Mouse (Mus musculus): Measurements from ENCODE around the gene Serpini1. TPM values are rescaled to one million over a fixed set of nuclear protein-coding genes. Genes with fewer than 3 reads are reported as not detected.

Gene Serpini1
- polyA plus RNA-seq, 2 experiments: 3.0 to 5.1 TPM

- no peak overlapping the region for H3K27ac ChIP-seq (replicated peaks; ENCODE audit: low read depth, low read length)
- no peaks in the 10 kb centered on the region for H3K4me1 ChIP-seq (ENCODE audit: control insufficient read depth, insufficient read depth, low read length)
- no peak for ATAC-seq (ENCODE audit: low FRiP score, low read depth)
- H3K9ac ChIP-seq (ENCODE audit: low read depth, low read length, severe bottlenecking): no peak overlapping the region
- peaks cover 22% of the 10 kb centered on the region for H3K36me3 ChIP-seq (ENCODE audit: control insufficient read depth, insufficient read depth, low read length)
- H3K9me3 ChIP-seq (ENCODE audit: control insufficient read depth, low read length): no peaks in the 10 kb centered on the region
- H3K4me3 ChIP-seq (replicated peaks; ENCODE audit: low read length): no peak overlapping the region
- DNase-seq (ENCODE audit: low spot score): no peak
- 88% methylated on average over 3 of the region's 3 CpGs for WGBS
- H3K4me2 ChIP-seq (replicated peaks; ENCODE audit: low read depth, low read length, severe bottlenecking): no peak overlapping the region
- TF ChIP-seq POLR2A (IDR thresholded peaks at IDR 0.05; ENCODE audit: borderline replicate concordance, extremely low read depth, insufficient read depth, insufficient read length): no peak
- no peaks in the 10 kb centered on the region for H3K27me3 ChIP-seq (ENCODE audit: control insufficient read depth, insufficient read depth, low read length)
Measured at GRCm38 (mm10) chr3:75534045-75534834, 23.1 kb upstream of the Serpini1 start.

GRCm38 (mm10) chr3:75541259-75541658 is 16.1 kb upstream of the Serpini1 start:
- WGBS: 89% methylated on average over 4 of the region's 4 CpGs

GRCm38 (mm10) chr3:75542852-75543251 is 14.5 kb upstream of the Serpini1 start:
- whole genome bisulfite sequencing: 90% methylated on average over 3 of the region's 3 CpGs
- ATAC-seq (ENCODE audit: low FRiP score, low read depth): no peak

More at GRCm38 (mm10) chr3:75541259-75541658, 16.1 kb upstream of the Serpini1 start:
- TF ChIP-seq POLR2A (IDR thresholded peaks at IDR 0.05; ENCODE audit: borderline replicate concordance, extremely low read depth, insufficient read depth, insufficient read length): no peak
- Histone ChIP-seq H3K36me3 (ENCODE audit: control insufficient read depth, insufficient read depth, low read length) (peaks cover 22% of the 10 kb centered on the region), H3K4me1 (ENCODE audit: control insufficient read depth, insufficient read depth, low read length) (no peaks in the 10 kb centered on the region), H3K27ac (replicated peaks; ENCODE audit: low read depth, low read length) (no peak overlapping the region), H3K4me2 (replicated peaks; ENCODE audit: low read depth, low read length, severe bottlenecking) (no peak overlapping the region), H3K9me3 (ENCODE audit: control insufficient read depth, low read length) (no peaks in the 10 kb centered on the region), H3K27me3 (ENCODE audit: control insufficient read depth, insufficient read depth, low read length) (no peaks in the 10 kb centered on the region), H3K9ac (ENCODE audit: low read depth, low read length, severe bottlenecking) (no peak overlapping the region), H3K4me3 (replicated peaks; ENCODE audit: low read length) (no peak overlapping the region)
- no peak for ATAC-seq (ENCODE audit: low FRiP score, low read depth)
- no peak for DNase-seq (ENCODE audit: low spot score)

GRCm38 (mm10) chr3:75544287-75544686 is 13.1 kb upstream of the Serpini1 start:
- ATAC-seq (ENCODE audit: low FRiP score, low read depth) (no peak), DNase-seq (ENCODE audit: low spot score) (no peak)
- peaks cover 6% of the 10 kb centered on the region; the same call in 1 of the 2 replicates for H3K36me3 ChIP-seq (ENCODE audit: control insufficient read depth, insufficient read depth, low read length)
- no peak overlapping the region for H3K27ac ChIP-seq (replicated peaks; ENCODE audit: low read depth, low read length)
- no peak overlapping the region for H3K4me2 ChIP-seq (replicated peaks; ENCODE audit: low read depth, low read length, severe bottlenecking)
- H3K4me3 ChIP-seq (replicated peaks; ENCODE audit: low read length): no peak overlapping the region
- no peak overlapping the region for H3K9ac ChIP-seq (ENCODE audit: low read depth, low read length, severe bottlenecking)
- no peaks in the 10 kb centered on the region for H3K4me1 ChIP-seq (ENCODE audit: control insufficient read depth, insufficient read depth, low read length)
- WGBS: 90% methylated on average over 1 of the region's 1 CpGs
- no peaks in the 10 kb centered on the region for H3K27me3 ChIP-seq (ENCODE audit: control insufficient read depth, insufficient read depth, low read length)
- TF ChIP-seq POLR2A (IDR thresholded peaks at IDR 0.05; ENCODE audit: borderline replicate concordance, extremely low read depth, insufficient read depth, insufficient read length): no peak
- H3K9me3 ChIP-seq (ENCODE audit: control insufficient read depth, low read length): no peaks in the 10 kb centered on the region

More at GRCm38 (mm10) chr3:75542852-75543251, 14.5 kb upstream of the Serpini1 start:
- H3K27me3 ChIP-seq (ENCODE audit: control insufficient read depth, insufficient read depth, low read length): no peaks in the 10 kb centered on the region
- H3K4me3 ChIP-seq (replicated peaks; ENCODE audit: low read length): no peak overlapping the region
- no peak overlapping the region for H3K27ac ChIP-seq (replicated peaks; ENCODE audit: low read depth, low read length)
- no peaks in the 10 kb centered on the region for H3K4me1 ChIP-seq (ENCODE audit: control insufficient read depth, insufficient read depth, low read length)
- H3K9me3 ChIP-seq (ENCODE audit: control insufficient read depth, low read length): no peaks in the 10 kb centered on the region
- H3K36me3 ChIP-seq (ENCODE audit: control insufficient read depth, insufficient read depth, low read length): peaks cover 11% of the 10 kb centered on the region; the same call in 1 of the 2 replicates
- no peak for DNase-seq (ENCODE audit: low spot score)
- no peak overlapping the region for H3K4me2 ChIP-seq (replicated peaks; ENCODE audit: low read depth, low read length, severe bottlenecking)
- no peak overlapping the region for H3K9ac ChIP-seq (ENCODE audit: low read depth, low read length, severe bottlenecking)
- no peak for TF ChIP-seq POLR2A (IDR thresholded peaks at IDR 0.05; ENCODE audit: borderline replicate concordance, extremely low read depth, insufficient read depth, insufficient read length)

GRCm38 (mm10) chr3:75551248-75551647 is 6.1 kb upstream of the Serpini1 start:
- Histone ChIP-seq H3K4me3 (replicated peaks; ENCODE audit: low read length) (no peak overlapping the region), H3K27ac (replicated peaks; ENCODE audit: low read depth, low read length) (no peak overlapping the region), H3K4me2 (replicated peaks; ENCODE audit: low read depth, low read length, severe bottlenecking) (no peak overlapping the region), H3K36me3 (ENCODE audit: control insufficient read depth, insufficient read depth, low read length) (no peaks in the 10 kb centered on the region), H3K27me3 (ENCODE audit: control insufficient read depth, insufficient read depth, low read length) (no peaks in the 10 kb centered on the region), H3K9ac (ENCODE audit: low read depth, low read length, severe bottlenecking) (no peak overlapping the region), H3K4me1 (ENCODE audit: control insufficient read depth, insufficient read depth, low read length) (peaks cover 5% of the 10 kb centered on the region), H3K9me3 (ENCODE audit: control insufficient read depth, low read length) (no peaks in the 10 kb centered on the region)
- no peak for ATAC-seq (ENCODE audit: low FRiP score, low read depth)
- TF ChIP-seq POLR2A (IDR thresholded peaks at IDR 0.05; ENCODE audit: borderline replicate concordance, extremely low read depth, insufficient read depth, insufficient read length): no peak
- DNase-seq (ENCODE audit: low spot score): no peak
